Mouse (Mus musculus): Measurements from ENCODE around the gene Itgb3. TPM values are rescaled to one million over a fixed set of nuclear protein-coding genes. Genes with fewer than 3 reads are reported as not detected.
"Not testable (repeated sequence)": the region's sequence is repeated elsewhere in the genome, so short reads cannot be mapped to it uniquely, and the experiment has no call there.

Itgb3 gene
- polyA plus RNA-seq (2016; fragmentation: Nextera tagmentation; extraction: Ambion mirVana): 3.7 and 4.7 TPM in 2 replicates

GRCm38 (mm10) chr11:104607491-104608245, at the start of gene Itgb3:
TSS of gene Itgb3 (plus strand) at chr11:104608000.
- DNase-seq (ENCODE audit: low spot score): peak; percentile 83
- no peaks in the 10 kb centered on the region for H3K36me3 ChIP-seq
- no peaks in the 10 kb centered on the region for H3K9me3 ChIP-seq (replicated peaks)
- WGBS: 1% methylated on average over 50 of the region's 51 CpGs
- H3K27me3 ChIP-seq (ENCODE audit: low read depth, poor library complexity, severe bottlenecking): peaks cover 77% of the 10 kb centered on the region
- H3K4me3 ChIP-seq: peak within 1 kb of the TSS; percentile 65
- peaks cover 23% of the 10 kb centered on the region for H3K4me1 ChIP-seq
- H3K27ac ChIP-seq (replicated peaks): peak within 1 kb of the TSS; percentile 53; the same call in 1 of the 2 replicates

- Histone ChIP-seq H3K36me3 (no peaks in the 10 kb centered on the region), H3K27me3 (ENCODE audit: low read depth, poor library complexity, severe bottlenecking) (no peaks in the 10 kb centered on the region), H3K27ac (replicated peaks) (no peak overlapping the region), H3K4me3 (no peak overlapping the region), H3K4me1 (peaks cover 9% of the 10 kb centered on the region), H3K9me3 (replicated peaks) (no peaks in the 10 kb centered on the region)
- 87% methylated on average over 4 of the region's 4 CpGs for WGBS
- DNase-seq (ENCODE audit: low spot score): no peak
Observed at GRCm38 (mm10) chr11:104558065-104558464, 49.7 kb upstream of the Itgb3 start.

- no peak overlapping the region for H3K4me3 ChIP-seq
- no peaks in the 10 kb centered on the region for H3K9me3 ChIP-seq (replicated peaks)
- no peak overlapping the region for H3K27ac ChIP-seq (replicated peaks)
- no peaks in the 10 kb centered on the region for H3K36me3 ChIP-seq
- peaks cover 9% of the 10 kb centered on the region for H3K4me1 ChIP-seq
- WGBS: 68% methylated on average over 4 of the region's 4 CpGs
- H3K27me3 ChIP-seq (ENCODE audit: low read depth, poor library complexity, severe bottlenecking): no peaks in the 10 kb centered on the region
- no peak for DNase-seq (ENCODE audit: low spot score)
Observed at GRCm38 (mm10) chr11:104558651-104559403, 49.0 kb upstream of the Itgb3 start.

- Histone ChIP-seq H3K9me3 (replicated peaks) (no peaks in the 10 kb centered on the region), H3K27ac (replicated peaks) (no peak overlapping the region), H3K27me3 (ENCODE audit: low read depth, poor library complexity, severe bottlenecking) (no peaks in the 10 kb centered on the region), H3K4me1 (peaks cover 9% of the 10 kb centered on the region), H3K36me3 (no peaks in the 10 kb centered on the region), H3K4me3 (no peak overlapping the region)
- 62% methylated on average over 2 of the region's 2 CpGs for WGBS
- no peak for DNase-seq (ENCODE audit: low spot score)
Observed at GRCm38 (mm10) chr11:104560971-104561370, 46.8 kb upstream of the Itgb3 start.

- Histone ChIP-seq H3K27me3 (ENCODE audit: low read depth, poor library complexity, severe bottlenecking) (no peaks in the 10 kb centered on the region), H3K27ac (replicated peaks) (no peak overlapping the region), H3K9me3 (replicated peaks) (no peaks in the 10 kb centered on the region), H3K36me3 (no peaks in the 10 kb centered on the region), H3K4me3 (no peak overlapping the region), H3K4me1 (peaks cover 7% of the 10 kb centered on the region)
- no peak for DNase-seq (ENCODE audit: low spot score)
- WGBS: 82% methylated on average over 1 of the region's 1 CpGs
Observed at GRCm38 (mm10) chr11:104563496-104563895, 44.3 kb upstream of the Itgb3 start.

- DNase-seq (ENCODE audit: low spot score): no peak
- Histone ChIP-seq H3K27me3 (ENCODE audit: low read depth, poor library complexity, severe bottlenecking) (no peaks in the 10 kb centered on the region), H3K27ac (replicated peaks) (no peak overlapping the region), H3K4me3 (no peak overlapping the region), H3K36me3 (no peaks in the 10 kb centered on the region), H3K4me1 (no peaks in the 10 kb centered on the region), H3K9me3 (replicated peaks) (no peaks in the 10 kb centered on the region; the same call in 1 of the 2 replicates)
- 89% methylated on average over 9 of the region's 9 CpGs for WGBS
Observed at GRCm38 (mm10) chr11:104565172-104565571, 42.6 kb upstream of the Itgb3 start.

GRCm38 (mm10) chr11:104566097-104566496, 41.7 kb upstream of the Itgb3 start:
- no peak for DNase-seq (ENCODE audit: low spot score)
- no peak overlapping the region for H3K27ac ChIP-seq (replicated peaks)
- 88% methylated on average over 6 of the region's 6 CpGs for WGBS
- H3K4me1 ChIP-seq: no peaks in the 10 kb centered on the region; the same call in 1 of the 2 replicates
- no peaks in the 10 kb centered on the region for H3K27me3 ChIP-seq (ENCODE audit: low read depth, poor library complexity, severe bottlenecking)
- H3K4me3 ChIP-seq: no peak overlapping the region
- no peaks in the 10 kb centered on the region; the same call in 1 of the 2 replicates for H3K9me3 ChIP-seq (replicated peaks)
- H3K36me3 ChIP-seq: no peaks in the 10 kb centered on the region

GRCm38 (mm10) chr11:104566796-104567195, 41.0 kb upstream of the Itgb3 start:
- 78% methylated on average over 2 of the region's 2 CpGs for WGBS
- no peak overlapping the region for H3K27ac ChIP-seq (replicated peaks)
- H3K9me3 ChIP-seq (replicated peaks): no peaks in the 10 kb centered on the region; the same call in 1 of the 2 replicates
- no peak overlapping the region for H3K4me3 ChIP-seq
- H3K4me1 ChIP-seq: peaks cover 5% of the 10 kb centered on the region
- DNase-seq (ENCODE audit: low spot score): no peak
- H3K27me3 ChIP-seq (ENCODE audit: low read depth, poor library complexity, severe bottlenecking): peaks cover 7% of the 10 kb centered on the region
- no peaks in the 10 kb centered on the region for H3K36me3 ChIP-seq

GRCm38 (mm10) chr11:104567736-104568135, 40.1 kb upstream of the Itgb3 start:
- DNase-seq (ENCODE audit: low spot score): no peak
- WGBS: 88% methylated on average over 9 of the region's 9 CpGs
- Histone ChIP-seq H3K36me3 (no peaks in the 10 kb centered on the region), H3K27me3 (ENCODE audit: low read depth, poor library complexity, severe bottlenecking) (peaks cover 16% of the 10 kb centered on the region), H3K4me1 (peaks cover 5% of the 10 kb centered on the region), H3K4me3 (no peak overlapping the region), H3K27ac (replicated peaks) (no peak overlapping the region), H3K9me3 (replicated peaks) (no peaks in the 10 kb centered on the region; the same call in 1 of the 2 replicates)

- Histone ChIP-seq H3K4me3 (no peak overlapping the region), H3K27ac (replicated peaks) (no peak overlapping the region), H3K36me3 (no peaks in the 10 kb centered on the region), H3K4me1 (peaks cover 5% of the 10 kb centered on the region), H3K27me3 (ENCODE audit: low read depth, poor library complexity, severe bottlenecking) (peaks cover 20% of the 10 kb centered on the region), H3K9me3 (replicated peaks) (no peaks in the 10 kb centered on the region; the same call in 1 of the 2 replicates)
- 92% methylated on average over 4 of the region's 4 CpGs for WGBS
- DNase-seq (ENCODE audit: low spot score): no peak
Observed at GRCm38 (mm10) chr11:104568326-104568725, 39.5 kb upstream of the Itgb3 start.

GRCm38 (mm10) chr11:104570515-104570914, 37.3 kb upstream of the Itgb3 start:
- not testable (repeated sequence) for H3K9me3 ChIP-seq (replicated peaks); H3K4me1 ChIP-seq; H3K36me3 ChIP-seq; H3K4me3 ChIP-seq; DNase-seq (ENCODE audit: low spot score); H3K27ac ChIP-seq (replicated peaks)
- 88% methylated on average over 8 of the region's 8 CpGs for WGBS
- H3K27me3 ChIP-seq (ENCODE audit: low read depth, poor library complexity, severe bottlenecking): peaks cover 20% of the 10 kb centered on the region

- peak overlapping the region; percentile 51 for H3K4me3 ChIP-seq
- H3K27me3 ChIP-seq (ENCODE audit: low read depth, poor library complexity, severe bottlenecking): peaks cover 20% of the 10 kb centered on the region
- DNase-seq (ENCODE audit: low spot score): peak; percentile 53
- H3K9me3 ChIP-seq (replicated peaks); H3K36me3 ChIP-seq; H3K4me1 ChIP-seq; H3K27ac ChIP-seq (replicated peaks): not testable (repeated sequence)
- 2% methylated on average over 28 of the region's 28 CpGs for WGBS
Observed at GRCm38 (mm10) chr11:104571373-104571772, 36.4 kb upstream of the Itgb3 start.

- H3K27ac ChIP-seq (replicated peaks): no peak overlapping the region
- H3K4me3 ChIP-seq: no peak overlapping the region
- DNase-seq (ENCODE audit: low spot score): no peak
- H3K4me1 ChIP-seq: peaks cover 8% of the 10 kb centered on the region
- H3K36me3 ChIP-seq: no peaks in the 10 kb centered on the region
- no peaks in the 10 kb centered on the region; the same call in 1 of the 2 replicates for H3K9me3 ChIP-seq (replicated peaks)
- peaks cover 20% of the 10 kb centered on the region for H3K27me3 ChIP-seq (ENCODE audit: low read depth, poor library complexity, severe bottlenecking)
- WGBS: 55% methylated on average over 7 of the region's 7 CpGs
Observed at GRCm38 (mm10) chr11:104572091-104572490, 35.7 kb upstream of the Itgb3 start.

Measured in midbrain, embryonic 10.5 days (tissue).